Mouse (Mus musculus) forebrain, embryonic 16.5 days (tissue): ENCODE measurements around the gene Slc7a15. TPM values are rescaled to one million over a fixed set of nuclear protein-coding genes. Genes with fewer than 3 reads are reported as not detected.
A peak's percentile ranks its signal among the peaks of the same experiment; 100 is the strongest.

ENCODE experiments used
- ATAC-seq: fragments of 200-750 bp; cut with Nextera tagmentation; 2 replicates; pipeline ENCODE4 v1.8.0; 2017; ENCODE audit warnings: mild to moderate bottlenecking, moderate library complexity
- H3K27ac ChIP-seq: fragments of 300-500 bp; sonication (generic); 2 replicates; pipeline ENCODE4 v1.5.1; 2014; ENCODE audit warnings: low read length, control low read depth
- H3K27me3 ChIP-seq: fragments of 300-500 bp; sonication (generic); replicated peaks from 2 replicates; pipeline ENCODE4 v1.6.1; 2014; ENCODE audit warnings: low read length; ENCODE audit not compliant: control insufficient read depth, insufficient read depth
- H3K36me3 ChIP-seq: fragments of 300-500 bp; sonication (generic); 2 replicates; pipeline ENCODE4 v1.6.1; 2014; ENCODE audit not compliant: control insufficient read depth, insufficient read depth
- H3K4me1 ChIP-seq: fragments of 300-500 bp; sonication (generic); replicated peaks from 2 replicates; pipeline ENCODE4 v1.6.1; 2014; ENCODE audit warnings: low read length; ENCODE audit not compliant: control insufficient read depth, insufficient read depth
- H3K4me2 ChIP-seq: fragments of 300-500 bp; sonication (generic); 2 replicates; pipeline ENCODE4 v1.6.1; 2014; ENCODE audit warnings: mild to moderate bottlenecking, low read length, control low read depth
- H3K4me3 ChIP-seq: fragments of 300-500 bp; sonication (generic); replicated peaks from 2 replicates; pipeline ENCODE4 v1.5.1; 2014; ENCODE audit warnings: mild to moderate bottlenecking, low read length, control low read depth
- H3K9ac ChIP-seq: fragments of 300-500 bp; sonication (generic); replicated peaks from 2 replicates; pipeline ENCODE4 v1.6.1; 2014; ENCODE audit warnings: low read depth, low read length, control low read depth
- H3K9me3 ChIP-seq: fragments of 300-500 bp; sonication (generic); 2 replicates; pipeline ENCODE4 v1.6.1; 2016; ENCODE audit warnings: low read length; ENCODE audit not compliant: control insufficient read depth
- WGBS: fragments of 180-500 bp; shearing (Covaris S2); extraction: QIAGEN DNeasy Blood & Tissue Kit; methylation state at CpG from one replicate; pipeline ENCODE4 v1.1.7; 2014; 5-methylcytosine and 5-hydroxymethylcytosine counted together
- polyA plus RNA-seq: library from polyadenylated mRNA; unstranded; fragments of >200 nt; fragmentation: Nextera tagmentation; extraction: Ambion mirVana; gene quantifications from 2 replicates; pipeline ENCODE4 v1.2.1, GENCODE M21; 2015

Gene Slc7a15
- polyA plus RNA-seq, 1 experiment from 2014 or later, result not detected

DNA sequence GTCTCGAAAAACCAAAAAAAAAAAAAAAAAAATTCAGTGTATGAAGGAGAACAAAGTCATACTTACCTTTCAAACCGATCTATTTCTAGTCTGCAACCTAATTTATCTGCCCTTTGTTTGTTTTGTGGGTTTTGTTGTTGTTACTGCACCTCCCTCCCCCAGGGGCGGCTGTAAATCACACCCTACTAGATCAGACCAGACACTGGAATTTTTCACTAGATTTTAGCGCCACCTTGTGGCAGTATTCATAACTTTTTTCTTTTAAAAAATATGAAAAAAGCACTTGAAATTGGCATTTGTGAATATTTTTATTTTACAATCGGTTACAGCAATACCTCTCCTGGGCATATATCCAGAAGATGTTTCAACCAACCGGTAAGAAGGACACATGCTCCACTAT, 96.3 kb downstream of the Slc7a15 start:
- Histone ChIP-seq H3K4me2 (no peak overlapping the region), H3K4me1 (peaks cover 20% of the 10 kb centered on the region), H3K9me3 (no peaks in the 10 kb centered on the region), H3K27ac (no peak overlapping the region), H3K9ac (no peak overlapping the region), H3K4me3 (no peak overlapping the region), H3K36me3 (no peaks in the 10 kb centered on the region), H3K27me3 (no peaks in the 10 kb centered on the region)
- WGBS, result 11% methylated on average over 6 of the region's 6 CpGs
- ATAC-seq, result no peak

DNA sequence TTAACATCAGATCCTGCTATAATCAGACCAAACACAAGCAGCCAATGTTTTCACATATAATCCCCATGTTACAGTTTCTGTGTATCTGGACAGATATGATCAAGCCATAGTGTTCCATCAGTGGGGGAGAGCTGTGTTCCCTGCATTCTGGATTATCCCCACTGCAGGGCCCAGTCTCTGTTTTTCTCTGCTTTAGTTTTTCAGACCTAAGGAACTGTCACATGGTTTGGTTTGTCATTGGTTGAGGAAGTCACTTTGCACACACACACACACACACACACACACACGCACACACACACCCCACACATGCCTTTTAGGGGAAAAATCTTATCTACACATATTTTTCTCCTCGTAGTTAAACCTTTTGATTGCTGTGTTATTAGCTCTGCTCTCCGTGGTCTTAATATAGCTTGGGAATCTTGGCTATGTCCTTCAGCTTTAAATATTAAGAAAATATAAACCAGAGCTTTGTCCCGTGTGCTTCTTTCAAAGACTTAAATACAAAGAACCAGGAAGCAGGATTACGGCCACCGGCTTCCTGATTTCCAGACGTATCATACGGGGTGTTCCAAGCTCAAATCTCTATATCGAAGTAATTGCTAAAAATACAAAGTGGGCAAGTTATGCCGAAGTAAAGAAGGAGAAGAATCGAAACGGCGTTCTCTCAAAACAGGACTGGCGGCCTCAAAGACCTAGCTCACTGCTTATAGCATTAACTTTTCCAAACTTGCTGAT, 97.1 kb downstream of the Slc7a15 start:
- Histone ChIP-seq H3K4me1 (peaks cover 27% of the 10 kb centered on the region), H3K36me3 (no peaks in the 10 kb centered on the region), H3K4me3 (no peak overlapping the region), H3K9ac (no peak overlapping the region), H3K9me3 (no peaks in the 10 kb centered on the region), H3K27ac (no peak overlapping the region), H3K4me2 (no peak overlapping the region), H3K27me3 (no peaks in the 10 kb centered on the region)
- ATAC-seq, result no peak
- WGBS, result 89% methylated on average over 14 of the region's 14 CpGs

DNA sequence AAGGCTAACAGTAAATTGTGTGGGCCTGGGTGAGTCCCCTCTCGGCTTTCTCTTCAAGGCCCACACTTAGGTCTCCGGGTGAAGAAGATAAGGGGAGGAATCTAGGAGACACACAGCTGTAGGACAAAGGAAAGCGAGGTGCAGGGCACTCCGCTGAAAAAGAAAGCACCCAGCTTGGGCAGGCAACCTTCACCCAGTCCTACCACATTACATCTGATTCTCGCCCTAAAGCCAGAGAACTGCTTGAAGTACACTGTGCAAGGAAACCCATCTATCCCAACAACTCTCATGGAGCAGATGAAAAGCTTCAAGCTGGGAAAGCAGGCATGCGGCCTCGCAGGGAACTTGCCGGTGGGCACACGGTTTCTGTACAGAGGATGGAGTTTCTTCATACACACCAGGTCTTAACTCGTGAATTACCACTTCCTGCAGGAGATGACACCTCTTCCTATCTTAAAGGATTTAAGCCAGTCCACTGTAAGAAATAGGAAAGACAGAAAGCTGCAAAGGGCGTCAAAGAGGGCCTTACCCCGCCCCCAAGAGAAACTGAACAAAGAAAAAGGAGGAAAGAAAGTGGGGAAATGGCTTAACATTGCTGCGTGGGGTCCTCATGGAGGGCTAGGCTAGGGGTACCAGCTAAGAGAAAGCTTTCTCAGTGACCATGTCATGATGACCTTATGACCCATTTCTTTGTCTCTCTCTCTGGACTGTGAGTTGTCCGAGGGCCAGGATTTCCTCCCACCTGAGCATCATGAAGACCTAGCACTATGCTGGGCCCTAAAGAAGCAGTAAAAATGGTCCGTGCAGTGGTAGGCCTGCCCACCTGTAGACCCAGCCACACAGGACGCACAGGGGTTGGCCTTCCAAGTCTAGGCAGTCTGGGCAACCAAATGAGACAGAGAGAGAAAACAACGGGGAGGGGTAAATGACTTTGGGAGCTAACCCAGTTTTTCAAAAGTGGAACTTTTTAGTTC, 98.0 kb downstream of the Slc7a15 start:
- Histone ChIP-seq H3K4me3 (peak overlapping the region; percentile 91), H3K27ac (peak overlapping the region; percentile 100), H3K9me3 (no peaks in the 10 kb centered on the region), H3K9ac (peak overlapping the region; percentile 84), H3K4me2 (peak overlapping the region; percentile 88), H3K27me3 (no peaks in the 10 kb centered on the region), H3K36me3 (no peaks in the 10 kb centered on the region), H3K4me1 (peaks cover 35% of the 10 kb centered on the region)
- 51% methylated on average over 17 of the region's 17 CpGs for WGBS
- no peak for ATAC-seq

DNA sequence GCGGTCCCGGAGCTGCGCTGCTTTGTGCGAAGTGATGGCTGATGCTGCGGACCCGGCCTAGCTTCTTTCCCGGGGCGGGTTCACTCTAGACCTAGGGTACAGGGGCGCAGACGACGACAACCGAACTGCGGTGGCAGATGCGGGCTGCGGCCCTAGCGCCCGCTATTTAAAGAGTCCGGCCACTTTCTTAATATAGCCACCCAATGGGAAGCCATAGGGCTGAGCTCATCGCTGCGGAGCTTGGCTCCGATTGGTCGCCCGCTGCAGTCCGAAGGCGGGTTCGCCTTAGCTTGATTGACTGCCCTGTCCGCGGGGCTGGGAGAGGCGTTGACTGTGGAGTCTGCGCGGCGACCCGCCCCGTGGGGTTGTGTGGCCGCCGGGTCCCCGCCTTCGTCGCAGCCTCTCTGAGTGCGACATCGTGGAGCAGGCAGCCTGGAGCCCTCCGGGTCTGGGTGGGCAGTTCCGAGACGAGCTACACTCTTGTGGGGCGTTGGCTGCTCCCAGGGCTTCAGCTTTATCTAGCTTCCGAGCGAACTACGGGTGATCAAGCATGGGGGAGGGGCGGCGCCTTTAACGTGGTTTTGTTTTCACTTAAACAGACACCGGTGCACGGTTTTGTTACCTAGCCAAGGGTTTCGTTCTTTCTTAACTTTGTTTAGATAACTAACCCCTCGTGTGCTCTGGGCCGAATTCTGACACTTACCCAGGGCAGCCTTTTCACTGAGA, 98.8 kb downstream of the Slc7a15 start, which contains the start of gene Rhob:
Rhob (minus strand) TSS at position 139 of the 726 bp plus-strand sequence.
- peak; percentile 96 for ATAC-seq
- peak within 1 kb of the TSS; percentile 88 for H3K4me2 ChIP-seq
- H3K27me3 ChIP-seq, result no peaks in the 10 kb centered on the region
- peak within 1 kb of the TSS; percentile 91 for H3K4me3 ChIP-seq
- H3K36me3 ChIP-seq, result no peaks in the 10 kb centered on the region
- H3K4me1 ChIP-seq, result peaks cover 38% of the 10 kb centered on the region
- under 1% methylated on average over 56 of the region's 56 CpGs for WGBS
- H3K9ac ChIP-seq, result peak within 1 kb of the TSS; percentile 96
- H3K27ac ChIP-seq, result peak within 1 kb of the TSS; percentile 100
- H3K9me3 ChIP-seq, result no peaks in the 10 kb centered on the region

DNA sequence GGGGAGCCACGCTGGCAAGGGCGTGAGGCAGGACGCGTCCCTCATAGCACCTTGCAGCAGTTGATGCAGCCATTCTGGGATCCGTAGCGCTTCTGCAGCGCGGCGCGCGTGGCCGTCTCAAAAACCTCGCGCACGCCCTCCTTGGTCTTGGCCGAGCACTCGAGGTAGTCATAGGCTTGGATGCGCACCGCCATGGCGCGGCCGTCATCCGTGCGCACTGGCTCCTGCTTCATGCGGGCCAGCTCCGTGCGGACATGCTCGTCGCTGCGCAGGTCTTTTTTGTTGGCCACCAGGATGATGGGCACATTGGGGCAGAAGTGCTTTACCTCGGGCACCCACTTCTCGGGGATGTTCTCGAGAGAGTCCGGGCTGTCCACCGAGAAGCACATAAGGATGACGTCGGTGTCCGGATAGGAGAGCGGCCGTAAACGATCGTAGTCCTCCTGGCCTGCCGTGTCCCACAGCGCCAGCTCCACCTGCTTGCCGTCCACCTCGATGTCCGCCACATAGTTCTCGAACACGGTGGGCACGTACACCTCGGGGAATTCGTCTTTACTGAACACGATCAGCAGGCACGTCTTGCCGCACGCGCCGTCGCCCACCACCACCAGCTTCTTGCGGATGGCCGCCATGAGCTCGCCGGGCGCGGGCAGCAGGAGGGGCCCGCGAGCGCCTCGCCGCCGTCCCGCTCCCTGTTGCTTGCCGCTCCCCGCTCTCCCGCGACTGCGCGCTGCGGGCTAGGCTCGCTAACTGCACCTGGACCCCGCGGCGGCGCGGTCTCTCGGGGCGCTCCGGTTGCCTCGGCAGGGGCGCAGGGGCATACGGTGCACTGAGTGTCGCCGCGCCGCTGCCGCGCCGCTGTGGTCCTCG, 99.6 kb downstream of the Slc7a15 start:
- Histone ChIP-seq H3K27me3 (no peaks in the 10 kb centered on the region), H3K4me3 (peak overlapping the region; percentile 91), H3K9ac (peak overlapping the region; percentile 96), H3K4me1 (peaks cover 38% of the 10 kb centered on the region), H3K27ac (peak overlapping the region; percentile 100), H3K9me3 (no peaks in the 10 kb centered on the region), H3K36me3 (no peaks in the 10 kb centered on the region), H3K4me2 (peak overlapping the region; percentile 88)
- under 1% methylated on average over 99 of the region's 99 CpGs for WGBS
- ATAC-seq, result peak; percentile 62

DNA sequence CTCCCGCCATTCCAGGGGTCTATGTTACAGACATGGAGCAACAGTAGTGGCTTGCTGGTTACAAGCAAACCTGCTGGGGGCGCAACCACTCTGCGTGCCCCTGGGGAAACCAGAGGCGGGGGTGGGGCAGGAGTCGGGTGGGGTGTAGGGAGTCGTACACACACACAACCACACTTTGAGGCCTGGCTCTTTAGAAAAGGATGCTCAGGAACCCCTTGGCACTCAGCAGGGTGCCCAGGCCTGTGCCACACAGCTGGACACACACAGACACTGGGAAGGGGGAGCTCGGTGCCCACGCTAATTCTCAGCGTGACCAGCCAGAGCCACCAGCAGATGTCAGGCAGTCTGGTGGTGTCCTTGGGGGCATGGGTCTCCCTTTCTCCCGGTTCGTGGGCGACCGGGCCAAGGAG, 100.3 kb downstream of the Slc7a15 start:
- WGBS, result under 1% methylated on average over 12 of the region's 13 CpGs
- H3K9ac ChIP-seq, result peak overlapping the region; percentile 96
- H3K36me3 ChIP-seq, result no peaks in the 10 kb centered on the region
- ATAC-seq, result no peak
- H3K27me3 ChIP-seq, result no peaks in the 10 kb centered on the region
- H3K4me2 ChIP-seq, result peak overlapping the region; percentile 88
- peak overlapping the region; percentile 100 for H3K27ac ChIP-seq
- no peaks in the 10 kb centered on the region for H3K9me3 ChIP-seq
- peak overlapping the region; percentile 91 for H3K4me3 ChIP-seq
- peaks cover 38% of the 10 kb centered on the region for H3K4me1 ChIP-seq

DNA sequence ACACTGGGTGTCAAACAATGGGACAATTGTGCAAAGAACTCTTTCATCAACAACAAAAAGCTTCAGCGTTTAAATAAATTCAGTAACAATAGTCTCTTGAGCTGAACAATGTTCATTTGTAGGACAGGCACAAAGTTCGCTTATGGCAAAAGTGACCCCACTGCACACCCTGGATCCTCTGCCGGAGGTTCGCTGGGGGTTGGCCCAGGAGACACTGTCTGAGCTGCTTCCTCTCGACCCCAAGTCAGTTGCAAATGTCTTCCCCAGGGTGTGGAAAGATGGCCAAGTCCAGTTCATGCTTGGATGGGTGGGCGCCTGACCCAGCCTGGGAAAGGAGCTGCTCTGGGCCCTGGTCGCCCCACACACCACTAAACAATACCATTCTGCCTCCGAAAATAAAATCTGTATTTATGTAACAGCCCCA, 100.7 kb downstream of the Slc7a15 start:
- no peaks in the 10 kb centered on the region for H3K9me3 ChIP-seq
- H3K4me2 ChIP-seq, result peak overlapping the region; percentile 88
- WGBS, result 2% methylated on average over 8 of the region's 8 CpGs
- peak overlapping the region; percentile 91 for H3K4me3 ChIP-seq
- H3K4me1 ChIP-seq, result peaks cover 38% of the 10 kb centered on the region
- peak overlapping the region; percentile 96 for H3K9ac ChIP-seq
- H3K27ac ChIP-seq, result peak overlapping the region; percentile 100
- no peaks in the 10 kb centered on the region for H3K27me3 ChIP-seq
- H3K36me3 ChIP-seq, result no peaks in the 10 kb centered on the region
- ATAC-seq, result no peak

DNA sequence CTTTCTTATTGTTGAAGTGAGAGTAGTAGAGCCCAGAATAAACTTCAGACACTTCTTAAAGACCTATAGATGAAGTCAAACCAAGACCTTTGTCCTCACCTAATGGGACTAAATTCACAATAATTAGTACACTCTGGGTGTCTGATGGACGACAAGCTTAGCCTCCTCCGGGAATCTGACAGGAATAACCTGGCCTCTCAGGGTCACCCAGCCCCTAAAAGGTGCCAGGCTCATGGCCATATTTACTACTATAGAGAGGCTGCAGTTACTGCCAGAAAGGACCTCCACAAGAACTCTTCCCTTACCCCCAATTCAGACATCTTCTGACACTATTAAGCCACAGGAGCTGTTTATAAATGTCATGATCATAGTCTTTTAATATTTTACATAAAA, 101.6 kb downstream of the Slc7a15 start:
- no peaks in the 10 kb centered on the region for H3K36me3 ChIP-seq
- no peak overlapping the region for H3K27ac ChIP-seq
- 23% methylated on average over 2 of the region's 2 CpGs for WGBS
- peak overlapping the region; percentile 88 for H3K4me2 ChIP-seq
- peak overlapping the region; percentile 91 for H3K4me3 ChIP-seq
- no peaks in the 10 kb centered on the region for H3K27me3 ChIP-seq
- H3K9me3 ChIP-seq, result no peaks in the 10 kb centered on the region
- 0 out of 2 replicates have a peak overlapping the region, but pooled peaks have one; percentile 41 for H3K9ac ChIP-seq
- H3K4me1 ChIP-seq, result peaks cover 38% of the 10 kb centered on the region
- no peak for ATAC-seq
